Mouse (Mus musculus): ENCODE measurements around the gene Olfr710. TPM values are rescaled to one million over a fixed set of nuclear protein-coding genes. Genes with fewer than 3 reads are reported as not detected.

Gene Olfr710
- not detected for polyA plus RNA-seq (2017; shearing (Covaris generic))

DNA sequence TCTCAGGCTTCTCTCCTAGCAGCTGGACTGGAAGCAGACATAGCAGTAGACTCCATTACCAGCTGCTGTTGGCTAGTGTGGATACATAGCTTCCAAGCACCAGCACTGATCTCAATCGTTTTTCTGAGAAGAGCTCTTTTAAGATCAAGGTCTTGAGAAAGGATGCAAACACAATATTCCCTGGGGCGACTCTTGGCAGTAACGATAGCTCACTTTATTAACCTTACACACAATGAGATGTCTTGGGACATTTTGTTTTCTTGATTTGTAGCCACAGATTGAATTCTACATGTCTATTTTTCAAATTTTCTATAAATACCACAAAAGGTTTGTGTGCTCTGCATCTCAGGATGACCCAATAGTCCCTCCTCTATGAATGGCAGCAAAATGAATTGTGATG, at the start of gene Olfr710:
Olfr710 (minus strand) TSS at position 101 of the 400 bp plus-strand sequence.

DNA sequence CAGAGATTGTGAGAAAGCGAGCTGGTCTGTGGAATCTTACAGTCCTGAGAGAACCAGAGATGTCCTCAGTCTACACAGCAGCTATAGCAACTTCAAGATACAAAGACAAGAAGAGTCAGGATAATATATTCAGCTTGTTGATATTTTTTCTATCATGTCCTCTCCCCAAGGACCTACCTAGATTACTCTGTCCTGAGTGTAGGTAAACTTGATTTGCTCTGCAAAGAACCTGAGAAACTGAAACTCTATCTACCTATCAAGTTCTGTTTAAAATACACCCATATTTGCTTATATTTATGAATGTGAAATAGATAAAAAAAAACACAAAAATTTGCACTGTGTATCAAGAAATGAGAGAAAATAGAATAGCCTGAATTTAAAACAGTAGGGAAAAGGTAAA, 27.2 kb upstream of the Olfr710 start, which contains the start of gene Olfr711:
Olfr711 (minus strand) TSS at position 101 of the 400 bp plus-strand sequence.

DNA sequence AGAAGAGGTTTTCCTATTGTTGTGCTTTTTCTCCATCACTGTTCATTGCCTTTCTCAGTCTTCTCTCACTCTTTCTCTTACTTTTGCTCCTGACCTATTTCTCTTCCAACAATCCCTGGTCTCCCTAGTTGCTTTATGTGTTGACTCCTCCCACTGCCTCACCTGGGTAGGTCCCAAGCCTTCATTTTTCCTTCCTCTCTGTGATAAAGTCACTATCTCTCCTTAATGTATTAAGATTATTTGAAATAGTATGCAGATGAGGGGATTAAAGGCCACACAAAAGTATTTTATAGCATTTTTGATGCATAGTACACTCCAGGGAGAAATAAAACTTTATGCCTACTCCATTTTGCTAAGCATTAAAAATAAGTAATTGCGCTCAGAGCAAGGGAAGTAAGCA, 15.7 kb upstream of the Olfr710 start, which contains the start of gene Olfr6:
Olfr6 (minus strand) TSS at position 101 of the 400 bp plus-strand sequence.

DNA sequence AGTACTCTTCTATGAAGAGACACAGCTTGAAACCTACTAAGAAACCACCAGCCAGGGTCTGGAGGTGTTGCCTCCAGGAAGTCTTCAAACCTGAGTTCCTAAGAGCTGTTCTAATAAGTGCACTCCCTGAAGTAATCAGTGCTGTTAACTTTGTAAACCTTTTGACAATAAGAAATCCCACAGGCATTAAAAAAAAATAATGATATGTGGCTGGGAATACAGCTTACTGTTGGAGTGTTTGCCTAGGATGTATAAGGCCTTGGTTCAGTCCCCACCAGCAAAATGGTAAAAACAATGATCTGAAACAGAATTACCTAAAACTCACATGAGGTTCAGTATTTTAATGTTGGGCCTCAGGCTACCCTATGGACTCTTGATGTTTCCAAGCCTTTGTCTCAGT, 16.0 kb downstream of the Olfr710 start, which contains the start of gene Olfr709-ps1:
Olfr709-ps1 (minus strand) TSS at position 101 of the 400 bp plus-strand sequence.

DNA sequence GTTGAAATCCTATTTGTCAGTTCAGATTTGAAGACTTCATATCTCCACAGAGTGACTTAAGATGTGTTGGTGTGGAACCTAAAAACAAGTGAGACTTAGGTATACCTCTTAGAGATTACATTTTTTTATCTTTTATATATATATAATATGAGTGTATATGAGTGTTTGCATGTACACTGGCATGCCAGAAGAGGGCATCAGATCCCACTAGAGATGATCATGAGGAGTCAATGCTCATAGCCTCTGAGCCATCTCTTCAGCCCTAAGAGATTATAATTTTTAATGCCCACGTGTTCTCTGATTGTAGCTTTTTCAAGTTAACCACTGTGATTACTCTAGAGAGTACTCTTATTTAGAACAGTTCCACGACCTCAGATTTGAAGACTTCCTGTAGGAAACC, 40.4 kb downstream of the Olfr710 start, which contains the start of gene Olfr1532-ps1:
Olfr1532-ps1 (plus strand) TSS at position 326 of the 400 bp plus-strand sequence.

DNA sequence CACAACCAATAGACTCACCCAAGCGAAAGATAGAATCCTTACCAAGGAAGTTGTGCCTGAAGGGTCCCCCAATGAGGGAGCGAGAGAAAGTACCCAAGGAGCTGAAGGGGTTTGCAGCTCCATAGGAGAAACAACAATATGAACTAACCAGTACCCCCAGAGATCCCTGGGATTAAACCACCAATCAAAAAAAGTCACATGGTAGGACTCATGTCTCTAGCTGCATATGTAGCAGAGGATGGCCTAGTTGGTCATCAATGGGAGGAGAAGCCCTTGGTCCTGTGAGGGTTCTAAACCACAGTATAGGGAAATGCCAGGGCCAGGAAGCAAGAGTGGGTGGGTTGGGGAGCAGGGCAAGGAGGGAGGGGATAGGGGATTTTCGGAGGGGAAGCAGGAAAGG, 47.0 kb downstream of the Olfr710 start, which contains the start of gene Olfr707:
Olfr707 (minus strand) TSS at position 101 of the 400 bp plus-strand sequence.

Other genes starting within 250 kb of the Olfr710 start
- not detected for gene Olfr695, start 231.9 kb downstream of the Olfr710 start, polyA plus RNA-seq (2017; shearing (Covaris generic))
- not detected for gene Olfr697, start 205.9 kb downstream of the Olfr710 start, polyA plus RNA-seq (2017; shearing (Covaris generic))
- not detected for gene Olfr698, start 192.9 kb downstream of the Olfr710 start, polyA plus RNA-seq (2017; shearing (Covaris generic))
- not detected for gene Olfr699, start 155.1 kb downstream of the Olfr710 start, polyA plus RNA-seq (2017; shearing (Covaris generic))
- not detected for gene Olfr700, start 139.5 kb downstream of the Olfr710 start, polyA plus RNA-seq (2017; shearing (Covaris generic))
- not detected for gene Olfr701, start 134.2 kb downstream of the Olfr710 start, polyA plus RNA-seq (2017; shearing (Covaris generic))
- gene Olfr702, start 114.4 kb downstream of the Olfr710 start, polyA plus RNA-seq (2017; shearing (Covaris generic)), result not detected
- not detected for gene Olfr703, start 105.0 kb downstream of the Olfr710 start, polyA plus RNA-seq (2017; shearing (Covaris generic))
- 0.55 TPM for gene Olfr704, start 85.1 kb downstream of the Olfr710 start, polyA plus RNA-seq (2017; shearing (Covaris generic))
- not detected for gene Olfr705, start 71.4 kb downstream of the Olfr710 start, polyA plus RNA-seq (2017; shearing (Covaris generic))
- not detected for gene Olfr706, start 60.1 kb downstream of the Olfr710 start, polyA plus RNA-seq (2017; shearing (Covaris generic))
- not detected for gene Olfr707, start 47.1 kb downstream of the Olfr710 start, polyA plus RNA-seq (2017; shearing (Covaris generic))
- not detected for gene Olfr1532-ps1, start 40.3 kb downstream of the Olfr710 start, polyA plus RNA-seq (2017; shearing (Covaris generic))
- not detected for gene Olfr709-ps1, start 16.1 kb downstream of the Olfr710 start, polyA plus RNA-seq (2017; shearing (Covaris generic))
- gene Olfr6, start 15.6 kb upstream of the Olfr710 start, polyA plus RNA-seq (2017; shearing (Covaris generic)), result 0.07 TPM
- gene Olfr711, start 27.1 kb upstream of the Olfr710 start, polyA plus RNA-seq (2017; shearing (Covaris generic)), result not detected
- gene Olfr2, start 57.8 kb upstream of the Olfr710 start, polyA plus RNA-seq (2017; shearing (Covaris generic)), result not detected
- not detected for gene Olfr713, start 82.9 kb upstream of the Olfr710 start, polyA plus RNA-seq (2017; shearing (Covaris generic))
- gene Olfr714, start 122.7 kb upstream of the Olfr710 start, polyA plus RNA-seq (2017; shearing (Covaris generic)), result not detected
- gene Olfr17, start 144.9 kb upstream of the Olfr710 start, polyA plus RNA-seq (2017; shearing (Covaris generic)), result not detected
- gene Olfr715b, start 162.1 kb upstream of the Olfr710 start, polyA plus RNA-seq (2017; shearing (Covaris generic)), result not detected
- not detected for gene Olfr715, start 182.8 kb upstream of the Olfr710 start, polyA plus RNA-seq (2017; shearing (Covaris generic))
- 0.23 TPM for gene Olfr716, start 190.0 kb upstream of the Olfr710 start, polyA plus RNA-seq (2017; shearing (Covaris generic))
- not detected for gene Nlrp14, start 218.7 kb upstream of the Olfr710 start, polyA plus RNA-seq (2017; shearing (Covaris generic))

Data from effector memory CD4-positive, alpha-beta T cell, adult 7 months (primary cell).